Mouse (Mus musculus) thymus, adult 2 months (tissue): ENCODE data around the gene Usp37. TPM values are rescaled to one million over a fixed set of nuclear protein-coding genes. Genes with fewer than 3 reads are reported as not detected.
"Not testable (repeated sequence)": the region's sequence is repeated elsewhere in the genome, so short reads cannot be mapped to it uniquely, and the experiment has no call there.

Source experiments
- DNase-seq: peaks from one replicate; pipeline ENCODE4 v3.0.0; 2021
- H3K27ac ChIP-seq: fragments of 200-500 bp; 2 replicates; pipeline ENCODE4 v1.5.1; 2012; ENCODE audit warnings: low read length, control low read depth; ENCODE audit not compliant: control insufficient read depth, insufficient read depth
- H3K27me3 ChIP-seq: fragments of 200-500 bp; 2 replicates; pipeline ENCODE4 v1.6.1; 2012; ENCODE audit warnings: mild to moderate bottlenecking, low read length, moderate library complexity, mixed read lengths; ENCODE audit not compliant: control insufficient read depth, insufficient read depth
- H3K36me3 ChIP-seq: fragments of 200-500 bp; 2 replicates; pipeline ENCODE4 v1.6.1; 2012; ENCODE audit warnings: mild to moderate bottlenecking, low read length, moderate library complexity; ENCODE audit not compliant: control insufficient read depth, insufficient read depth
- H3K4me1 ChIP-seq: fragments of 200-500 bp; replicated peaks from 2 replicates; pipeline ENCODE4 v1.6.1; 2012; ENCODE audit warnings: low read length; ENCODE audit not compliant: control insufficient read depth, insufficient read depth
- H3K4me3 ChIP-seq: fragments of 200-500 bp; 2 replicates; pipeline ENCODE4 v1.5.1; 2012; ENCODE audit warnings: mild to moderate bottlenecking, low read length, control low read depth, moderate library complexity; ENCODE audit not compliant: control insufficient read depth, insufficient read depth
- CTCF ChIP-seq: fragments of 200-500 bp; IDR thresholded peaks from 2 replicates; pipeline ENCODE4 v1.5.1; 2012; ENCODE audit warnings: mild to moderate bottlenecking, control low read depth, low read length, moderate library complexity, borderline replicate concordance; ENCODE audit not compliant: control insufficient read depth, poor library complexity, insufficient read depth; ENCODE audit errors: extremely low read depth
- POLR2A ChIP-seq: fragments of 200-500 bp; IDR thresholded peaks from 2 replicates; pipeline ENCODE4 v1.6.1; 2012; ENCODE audit warnings: mild to moderate bottlenecking, low read length, control low read depth, moderate library complexity; ENCODE audit not compliant: control insufficient read depth, poor library complexity, insufficient read depth; ENCODE audit errors: extremely low read depth
- WGBS: fragments of 180-500 bp; shearing (Covaris S2); methylation state at CpG from one replicate; pipeline ENCODE4 v1.1.7; 2018; 5-methylcytosine and 5-hydroxymethylcytosine counted together
- polyA plus RNA-seq: library from polyadenylated mRNA; depleted of rRNA; stranded (reverse); fragments of >200 nt; gene quantifications from 2 replicates; pipeline ENCODE4 v1.2.3, GENCODE M21; 2012

The Usp37 gene
- polyA plus RNA-seq, 1 experiment, result 7.3 TPM

DNA sequence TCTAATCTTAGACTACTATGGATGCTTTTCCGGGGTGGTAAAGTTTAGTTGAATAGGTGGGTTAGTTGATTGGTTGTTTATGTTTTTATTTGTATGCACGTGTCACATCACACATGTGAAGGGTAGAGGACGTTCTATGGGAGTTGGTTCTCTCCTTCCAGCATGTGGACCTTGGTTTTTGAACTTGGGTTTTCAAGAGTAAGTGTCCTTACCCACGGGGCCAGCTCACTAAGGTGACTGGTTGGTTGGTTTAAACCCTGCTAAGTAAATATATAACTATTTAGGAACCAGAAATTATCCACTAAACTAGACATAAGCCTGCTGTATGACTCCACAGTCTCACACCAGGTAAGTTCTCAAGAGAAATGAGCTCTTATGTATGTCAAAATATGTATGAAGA lies 19.3 kb downstream of the Usp37 start:
- WGBS, result 91% methylated on average over 4 of the region's 4 CpGs
- no peaks in the 10 kb centered on the region for H3K4me1 ChIP-seq
- TF ChIP-seq CTCF, result no peak
- no peak overlapping the region for H3K27ac ChIP-seq
- H3K36me3 ChIP-seq, result peaks cover 56% of the 10 kb centered on the region
- H3K27me3 ChIP-seq, result no peaks in the 10 kb centered on the region
- H3K4me3 ChIP-seq, result no peak overlapping the region
- no peak for DNase-seq

DNA sequence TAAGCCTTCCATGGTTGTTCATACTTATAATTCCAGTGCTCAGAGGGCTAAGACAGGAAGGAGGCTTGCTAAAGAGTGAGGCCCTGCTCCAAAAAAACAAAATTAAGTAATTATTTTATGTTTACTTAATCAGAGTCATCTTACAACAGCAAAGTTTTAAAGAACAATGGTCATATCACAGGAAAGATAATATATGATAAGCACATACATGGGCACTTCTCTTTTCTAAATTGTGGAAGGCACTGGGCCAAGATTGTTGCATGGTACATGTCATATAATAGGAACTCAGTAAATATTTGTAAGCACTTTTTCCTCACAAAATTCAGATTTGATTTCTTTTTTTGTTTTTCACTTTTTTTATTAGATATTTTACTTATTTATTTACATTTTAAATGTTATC lies 24.2 kb downstream of the Usp37 start:
- peaks cover 40% of the 10 kb centered on the region for H3K36me3 ChIP-seq
- DNase-seq, result no peak
- H3K27ac ChIP-seq, result no peak overlapping the region
- H3K4me3 ChIP-seq, result no peak overlapping the region
- H3K4me1 ChIP-seq, result no peaks in the 10 kb centered on the region
- TF ChIP-seq CTCF, result no peak
- TF ChIP-seq POLR2A, result no peak
- H3K27me3 ChIP-seq, result no peaks in the 10 kb centered on the region

DNA sequence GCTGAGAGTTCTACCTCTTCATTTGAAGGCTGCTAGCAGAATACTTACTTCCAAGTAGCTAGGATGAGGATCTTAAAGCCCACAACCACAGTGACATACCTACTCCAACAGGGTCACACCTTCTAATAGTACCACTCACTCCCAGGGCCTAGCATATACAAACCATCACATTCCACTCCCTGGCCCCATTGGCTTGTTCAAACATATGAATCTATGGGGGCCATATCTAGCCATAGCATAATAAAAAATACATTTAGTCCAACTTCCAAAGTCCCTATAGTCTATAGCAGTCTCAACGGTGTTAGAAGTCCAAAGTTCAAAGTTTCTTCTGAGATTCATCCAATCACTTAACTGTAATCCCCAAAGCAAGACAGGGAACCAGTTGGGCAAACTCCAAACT lies 31.1 kb downstream of the Usp37 start:
- H3K4me3 ChIP-seq, H3K36me3 ChIP-seq, H3K4me1 ChIP-seq, H3K27ac ChIP-seq, H3K27me3 ChIP-seq, DNase-seq: not testable (repeated sequence)
- 95% methylated on average over 1 of the region's 1 CpGs for WGBS

GRCm38 (mm10) chr1:74511306-74511705 lies 32.8 kb downstream of the Usp37 start:
- no peak for DNase-seq
- Histone ChIP-seq H3K4me3 (no peak overlapping the region), H3K4me1 (no peaks in the 10 kb centered on the region), H3K27me3 (no peaks in the 10 kb centered on the region), H3K27ac (no peak overlapping the region), H3K36me3 (no peaks in the 10 kb centered on the region)
- over 99% methylated on average over 5 of the region's 5 CpGs for WGBS
- TF ChIP-seq CTCF, result no peak
- no peak for TF ChIP-seq POLR2A

- TF ChIP-seq CTCF, result no peak
- no peak for TF ChIP-seq POLR2A
- no peaks in the 10 kb centered on the region for H3K36me3 ChIP-seq
- 95% methylated on average over 2 of the region's 2 CpGs for WGBS
- H3K27ac ChIP-seq, result no peak overlapping the region
- H3K4me1 ChIP-seq, result no peaks in the 10 kb centered on the region
- no peaks in the 10 kb centered on the region for H3K27me3 ChIP-seq
- no peak for DNase-seq
- H3K4me3 ChIP-seq, result no peak overlapping the region
Measured at GRCm38 (mm10) chr1:74507780-74508179, 36.3 kb downstream of the Usp37 start.

DNA sequence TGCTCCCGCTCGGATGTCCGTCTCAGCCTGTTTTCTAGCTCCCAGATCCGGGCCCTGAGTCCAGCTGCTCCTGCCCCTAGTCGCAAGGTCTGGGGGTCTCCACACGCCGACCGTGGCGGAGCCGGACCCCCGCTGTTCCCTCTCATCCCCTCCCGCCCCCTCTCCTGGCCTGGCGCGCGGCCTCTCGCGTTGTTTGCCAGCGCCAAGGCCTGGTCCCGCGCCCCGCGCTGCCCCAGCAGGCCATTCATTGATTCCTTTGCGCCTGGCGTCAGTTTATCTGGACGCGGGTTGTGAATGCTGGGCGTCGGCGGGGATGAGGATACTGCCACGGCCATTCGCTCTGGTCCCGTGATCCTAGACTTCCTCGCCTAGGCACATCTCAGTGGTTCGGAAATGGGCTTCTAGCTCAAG lies 37.6 kb downstream of the Usp37 start:
- TF ChIP-seq POLR2A, result no peak
- no peak for TF ChIP-seq CTCF
- H3K36me3 ChIP-seq, result no peaks in the 10 kb centered on the region
- no peaks in the 10 kb centered on the region for H3K27me3 ChIP-seq
- peak overlapping the region; percentile 69 for H3K4me3 ChIP-seq
- DNase-seq, result no peak
- H3K27ac ChIP-seq, result no peak overlapping the region
- H3K4me1 ChIP-seq, result no peaks in the 10 kb centered on the region
- WGBS, result under 1% methylated on average over 34 of the region's 34 CpGs

GRCm38 (mm10) chr1:74505721-74506464 lies 38.2 kb downstream of the Usp37 start, which contains the start of gene Cnot9:
Gene Cnot9, plus strand, starts transcription at chr1:74506058.
- Histone ChIP-seq H3K4me3 (peak within 1 kb of the TSS; percentile 69), H3K4me1 (no peaks in the 10 kb centered on the region), H3K36me3 (no peaks in the 10 kb centered on the region), H3K27ac (peak within 1 kb of the TSS; percentile 36; the same call in 1 of the 2 replicates), H3K27me3 (no peaks in the 10 kb centered on the region)
- WGBS, result under 1% methylated on average over 64 of the region's 64 CpGs
- TF ChIP-seq CTCF (peak; percentile 33; the same call in 1 of the 2 replicates), POLR2A (peak; percentile 45; the same call in 1 of the 2 replicates)
- peak; percentile 100 for DNase-seq
